Mouse (Mus musculus) hindbrain, postnatal 0 days (tissue): ENCODE measurements around the gene Cd247. TPM values are rescaled to one million over a fixed set of nuclear protein-coding genes. Genes with fewer than 3 reads are reported as not detected.

Experiments used
- ATAC-seq: fragments of 200-750 bp; cut with Nextera tagmentation; 2 replicates; pipeline ENCODE4 v1.8.0; 2017; ENCODE audit warnings: mild to moderate bottlenecking, moderate TSS enrichment, moderate library complexity
- DNase-seq: peaks from one replicate; pipeline ENCODE4 v3.0.0-alpha.2; 2015; ENCODE audit warnings: low spot score
- H3K27ac ChIP-seq: fragments of 300-500 bp; sonication (generic); 2 replicates; pipeline ENCODE4 v1.5.1; 2014; ENCODE audit warnings: mild to moderate bottlenecking
- H3K27me3 ChIP-seq: fragments of 300-500 bp; sonication (generic); 2 replicates; pipeline ENCODE4 v1.6.1; 2014; ENCODE audit warnings: low read length, mixed read lengths; ENCODE audit not compliant: insufficient read depth
- H3K36me3 ChIP-seq: fragments of 300-500 bp; sonication (generic); 2 replicates; pipeline ENCODE4 v1.6.1; 2014; ENCODE audit warnings: low read length, mixed read lengths; ENCODE audit not compliant: insufficient read depth
- H3K4me1 ChIP-seq: fragments of 300-500 bp; sonication (generic); 2 replicates; pipeline ENCODE4 v1.6.1; 2014; ENCODE audit warnings: antibody characterized with exemption, low read length, mixed read lengths; ENCODE audit not compliant: insufficient read depth
- H3K4me2 ChIP-seq: fragments of 300-500 bp; sonication (generic); 2 replicates; pipeline ENCODE4 v1.6.1; 2014; ENCODE audit warnings: low read depth, mild to moderate bottlenecking, low read length, moderate library complexity, mixed read lengths
- H3K4me3 ChIP-seq: fragments of 300-500 bp; sonication (generic); 2 replicates; pipeline ENCODE4 v1.5.1; 2014; ENCODE audit warnings: low read length
- H3K9ac ChIP-seq: fragments of 300-500 bp; sonication (generic); replicated peaks from 2 replicates; pipeline ENCODE4 v1.6.1; 2014; ENCODE audit warnings: mild to moderate bottlenecking, low read length, moderate library complexity, mixed read lengths
- H3K9me3 ChIP-seq: fragments of 300-500 bp; sonication (generic); 2 replicates; pipeline ENCODE4 v1.6.1; 2016; ENCODE audit warnings: low read length, mixed read lengths
- CTCF ChIP-seq: IDR thresholded peaks from 2 replicates; pipeline ENCODE4 v1.5.1; 2016; ENCODE audit warnings: antibody characterized with exemption, control low read depth, low read depth
- WGBS: fragments of 180-500 bp; shearing (Covaris S2); extraction: QIAGEN DNeasy Blood & Tissue Kit; methylation state at CpG from one replicate; pipeline ENCODE4 v1.1.7; 2014; 5-methylcytosine and 5-hydroxymethylcytosine counted together
- polyA plus RNA-seq: library from polyadenylated mRNA; unstranded; fragments of >200 nt; fragmentation: Nextera tagmentation; extraction: Ambion mirVana; gene quantifications from 2 replicates; pipeline ENCODE4 v1.2.1, GENCODE M21; 2015
- total RNA-seq: library from RNA; depleted of rRNA; stranded (reverse); fragments of >200 nt; gene quantifications from 2 replicates; pipeline ENCODE4 v1.2.3, GENCODE M21; 2014

Cd247 gene
- total and polyA plus RNA-seq, 2 experiments from 2014 or later = 0.39 TPM; not detected in 1

GRCm38 (mm10) chr1:165818145-165818860, 29.8 kb downstream of the Cd247 start:
- no peak overlapping the region for H3K9ac ChIP-seq
- WGBS = 35% methylated on average over 8 of the region's 8 CpGs
- no peak overlapping the region for H3K4me3 ChIP-seq
- H3K4me2 ChIP-seq = no peak overlapping the region
- H3K9me3 ChIP-seq = no peaks in the 10 kb centered on the region
- peaks cover 5% of the 10 kb centered on the region; the same call in 1 of the 2 replicates for H3K27me3 ChIP-seq
- ATAC-seq (peak; percentile 49; the same call in 1 of the 2 replicates), DNase-seq (peak; percentile 33)
- H3K36me3 ChIP-seq = no peaks in the 10 kb centered on the region
- H3K27ac ChIP-seq = no peak overlapping the region
- no peak for TF ChIP-seq CTCF
- peaks cover 4% of the 10 kb centered on the region for H3K4me1 ChIP-seq

GRCm38 (mm10) chr1:165819147-165819546, 30.7 kb downstream of the Cd247 start:
- no peak for TF ChIP-seq CTCF
- Histone ChIP-seq H3K9me3 (no peaks in the 10 kb centered on the region), H3K9ac (no peak overlapping the region), H3K36me3 (no peaks in the 10 kb centered on the region), H3K4me3 (no peak overlapping the region), H3K4me2 (no peak overlapping the region), H3K4me1 (peaks cover 4% of the 10 kb centered on the region), H3K27ac (no peak overlapping the region), H3K27me3 (peaks cover 5% of the 10 kb centered on the region; the same call in 1 of the 2 replicates)
- WGBS = 81% methylated on average over 4 of the region's 4 CpGs
- DNase-seq = no peak
- ATAC-seq = no peak

- H3K4me1 ChIP-seq = no peaks in the 10 kb centered on the region; the same call in 1 of the 2 replicates
- no peak overlapping the region for H3K4me2 ChIP-seq
- no peak overlapping the region for H3K9ac ChIP-seq
- no peaks in the 10 kb centered on the region for H3K36me3 ChIP-seq
- WGBS = 86% methylated on average over 2 of the region's 2 CpGs
- TF ChIP-seq CTCF = no peak
- H3K9me3 ChIP-seq = no peaks in the 10 kb centered on the region
- ATAC-seq (no peak), DNase-seq (no peak)
- no peak overlapping the region for H3K4me3 ChIP-seq
- no peaks in the 10 kb centered on the region; the same call in 1 of the 2 replicates for H3K27me3 ChIP-seq
- no peak overlapping the region for H3K27ac ChIP-seq
These were observed 33.5 kb downstream of the Cd247 start for GRCm38 (mm10) chr1:165822031-165822430.

- H3K27ac ChIP-seq = no peak overlapping the region
- H3K4me3 ChIP-seq = no peak overlapping the region
- DNase-seq (no peak), ATAC-seq (no peak)
- no peaks in the 10 kb centered on the region for H3K27me3 ChIP-seq
- H3K9ac ChIP-seq = no peak overlapping the region
- no peaks in the 10 kb centered on the region for H3K9me3 ChIP-seq
- WGBS = 89% methylated on average over 5 of the region's 5 CpGs
- TF ChIP-seq CTCF = no peak
- no peaks in the 10 kb centered on the region for H3K36me3 ChIP-seq
- H3K4me2 ChIP-seq = no peak overlapping the region
- no peaks in the 10 kb centered on the region for H3K4me1 ChIP-seq
These were observed 39.7 kb downstream of the Cd247 start for GRCm38 (mm10) chr1:165828173-165828572.

- DNase-seq (no peak), ATAC-seq (no peak)
- Histone ChIP-seq H3K9me3 (no peaks in the 10 kb centered on the region), H3K4me2 (no peak overlapping the region), H3K27me3 (no peaks in the 10 kb centered on the region), H3K27ac (no peak overlapping the region), H3K36me3 (no peaks in the 10 kb centered on the region), H3K4me1 (no peaks in the 10 kb centered on the region), H3K4me3 (no peak overlapping the region), H3K9ac (no peak overlapping the region)
- no peak for TF ChIP-seq CTCF
- WGBS = 89% methylated on average over 6 of the region's 6 CpGs
These were observed 40.1 kb downstream of the Cd247 start for GRCm38 (mm10) chr1:165828615-165829014.

- DNase-seq (no peak), ATAC-seq (no peak)
- no peaks in the 10 kb centered on the region for H3K36me3 ChIP-seq
- H3K9ac ChIP-seq = no peak overlapping the region
- H3K4me2 ChIP-seq = no peak overlapping the region
- TF ChIP-seq CTCF = no peak
- 0 out of 2 replicates have a peak, but pooled peaks cover 3% of the 10 kb centered on the region for H3K4me1 ChIP-seq
- no peak overlapping the region for H3K27ac ChIP-seq
- 93% methylated on average over 5 of the region's 5 CpGs for WGBS
- no peaks in the 10 kb centered on the region for H3K27me3 ChIP-seq
- H3K9me3 ChIP-seq = no peaks in the 10 kb centered on the region
- H3K4me3 ChIP-seq = no peak overlapping the region
These were observed 41.4 kb downstream of the Cd247 start for GRCm38 (mm10) chr1:165829890-165830289.

- H3K36me3 ChIP-seq = no peaks in the 10 kb centered on the region
- H3K4me2 ChIP-seq = no peak overlapping the region
- ATAC-seq (no peak), DNase-seq (no peak)
- no peak overlapping the region for H3K4me3 ChIP-seq
- H3K4me1 ChIP-seq = peaks cover 7% of the 10 kb centered on the region
- no peaks in the 10 kb centered on the region for H3K27me3 ChIP-seq
- H3K27ac ChIP-seq = no peak overlapping the region
- no peak for TF ChIP-seq CTCF
- 33% methylated on average over 4 of the region's 4 CpGs for WGBS
- no peak overlapping the region for H3K9ac ChIP-seq
- no peaks in the 10 kb centered on the region for H3K9me3 ChIP-seq
These were observed 44.8 kb downstream of the Cd247 start for GRCm38 (mm10) chr1:165833244-165833643.
